Mouse (Mus musculus) forebrain, embryonic 15.5 days (tissue): ENCODE measurements at regions not wholly inside any gene's neighbourhood (a gene's known extent, or its start where the extent isn't known, plus 50 kb on each side); places are given as distances from the start of the nearest gene placed in this dataset.

Experiments
- ATAC-seq: fragments of 200-750 bp; cut with Nextera tagmentation; replicated peaks from 2 replicates; pipeline ENCODE4 v1.8.0; 2017; ENCODE audit warnings: mild to moderate bottlenecking, moderate TSS enrichment, moderate library complexity
- H3K27ac ChIP-seq: fragments of 300-500 bp; sonication (generic); replicated peaks from 2 replicates; pipeline ENCODE4 v1.5.1; 2015; ENCODE audit warnings: mild to moderate bottlenecking, inconsistent platforms
- H3K27me3 ChIP-seq: fragments of 300-500 bp; sonication (generic); 2 replicates; pipeline ENCODE4 v1.6.1; 2015; ENCODE audit warnings: inconsistent platforms
- H3K36me3 ChIP-seq: fragments of 300-500 bp; sonication (generic); 2 replicates; pipeline ENCODE4 v1.6.1; 2015; ENCODE audit warnings: mild to moderate bottlenecking, inconsistent platforms
- H3K4me1 ChIP-seq: fragments of 300-500 bp; sonication (generic); 2 replicates; pipeline ENCODE4 v1.6.1; 2015; ENCODE audit warnings: inconsistent platforms
- H3K4me2 ChIP-seq: fragments of 300-500 bp; sonication (generic); replicated peaks from 2 replicates; pipeline ENCODE4 v1.6.1; 2015; ENCODE audit warnings: mild to moderate bottlenecking, inconsistent platforms
- H3K4me3 ChIP-seq: fragments of 300-500 bp; sonication (generic); 2 replicates; pipeline ENCODE4 v1.5.1; 2015; ENCODE audit warnings: mild to moderate bottlenecking, inconsistent platforms
- H3K9ac ChIP-seq: fragments of 300-500 bp; sonication (generic); replicated peaks from 2 replicates; pipeline ENCODE4 v1.6.1; 2015; ENCODE audit warnings: mild to moderate bottlenecking, inconsistent platforms
- H3K9me3 ChIP-seq: fragments of 300-500 bp; sonication (generic); 2 replicates; pipeline ENCODE4 v1.6.1; 2016; ENCODE audit warnings: inconsistent platforms
- WGBS: fragments of 180-500 bp; shearing (Covaris S2); methylation state at CpG from one replicate; pipeline ENCODE4 v1.1.7; 2015; ENCODE audit warnings: mixed read lengths; 5-methylcytosine and 5-hydroxymethylcytosine counted together

- Histone ChIP-seq H3K36me3 (no peaks in the 10 kb centered on the region), H3K27me3 (no peaks in the 10 kb centered on the region), H3K9ac (no peak overlapping the region), H3K4me1 (no peaks in the 10 kb centered on the region), H3K9me3 (no peaks in the 10 kb centered on the region), H3K4me3 (no peak overlapping the region), H3K27ac (no peak overlapping the region), H3K4me2 (no peak overlapping the region)
- WGBS, result 49% methylated on average over 3 of the region's 3 CpGs
- no peak for ATAC-seq
These were observed 322.6 kb upstream of the Meis1 start for GRCm38 (mm10) chr11:19341379-19341778.

GRCm38 (mm10) chr11:19342803-19343202 lies 324.0 kb upstream of the Meis1 start:
- no peak for ATAC-seq
- no peak overlapping the region for H3K4me2 ChIP-seq
- no peaks in the 10 kb centered on the region for H3K9me3 ChIP-seq
- no peak overlapping the region for H3K9ac ChIP-seq
- H3K36me3 ChIP-seq, result no peaks in the 10 kb centered on the region
- H3K27me3 ChIP-seq, result 0 out of 2 replicates have a peak, but pooled peaks cover under 1% of the 10 kb centered on the region
- no peak overlapping the region for H3K4me3 ChIP-seq
- WGBS, result 83% methylated on average over 4 of the region's 4 CpGs
- H3K4me1 ChIP-seq, result no peaks in the 10 kb centered on the region
- no peak overlapping the region for H3K27ac ChIP-seq

DNA sequence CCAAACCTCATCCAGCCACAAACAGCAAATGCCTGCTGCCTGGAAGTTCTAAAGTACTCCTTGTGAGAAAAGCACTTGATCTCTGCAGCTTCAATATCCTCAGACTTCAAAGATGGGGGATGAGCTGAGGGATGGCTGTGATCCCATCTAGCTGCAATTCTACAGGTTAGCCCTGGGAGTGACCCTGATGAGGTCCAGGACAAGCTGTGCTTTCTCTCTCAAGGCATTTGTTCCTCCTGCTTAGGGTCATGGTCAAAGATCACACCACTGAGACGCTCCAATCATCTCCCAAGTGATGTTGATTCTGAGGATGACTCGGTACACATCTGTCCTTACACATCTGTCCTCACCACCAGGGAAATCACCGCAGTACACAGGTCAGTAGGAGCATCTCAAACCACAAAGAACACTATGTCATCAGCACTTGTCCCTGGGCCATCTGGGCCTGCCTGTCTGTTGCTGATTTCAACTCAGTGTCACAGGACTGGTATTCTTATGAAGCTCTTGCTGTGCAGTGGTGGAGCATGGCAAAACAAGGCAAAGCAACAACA lies 327.6 kb upstream of the Meis1 start:
- no peak for ATAC-seq
- Histone ChIP-seq H3K27ac (no peak overlapping the region), H3K9me3 (no peaks in the 10 kb centered on the region)

DNA sequence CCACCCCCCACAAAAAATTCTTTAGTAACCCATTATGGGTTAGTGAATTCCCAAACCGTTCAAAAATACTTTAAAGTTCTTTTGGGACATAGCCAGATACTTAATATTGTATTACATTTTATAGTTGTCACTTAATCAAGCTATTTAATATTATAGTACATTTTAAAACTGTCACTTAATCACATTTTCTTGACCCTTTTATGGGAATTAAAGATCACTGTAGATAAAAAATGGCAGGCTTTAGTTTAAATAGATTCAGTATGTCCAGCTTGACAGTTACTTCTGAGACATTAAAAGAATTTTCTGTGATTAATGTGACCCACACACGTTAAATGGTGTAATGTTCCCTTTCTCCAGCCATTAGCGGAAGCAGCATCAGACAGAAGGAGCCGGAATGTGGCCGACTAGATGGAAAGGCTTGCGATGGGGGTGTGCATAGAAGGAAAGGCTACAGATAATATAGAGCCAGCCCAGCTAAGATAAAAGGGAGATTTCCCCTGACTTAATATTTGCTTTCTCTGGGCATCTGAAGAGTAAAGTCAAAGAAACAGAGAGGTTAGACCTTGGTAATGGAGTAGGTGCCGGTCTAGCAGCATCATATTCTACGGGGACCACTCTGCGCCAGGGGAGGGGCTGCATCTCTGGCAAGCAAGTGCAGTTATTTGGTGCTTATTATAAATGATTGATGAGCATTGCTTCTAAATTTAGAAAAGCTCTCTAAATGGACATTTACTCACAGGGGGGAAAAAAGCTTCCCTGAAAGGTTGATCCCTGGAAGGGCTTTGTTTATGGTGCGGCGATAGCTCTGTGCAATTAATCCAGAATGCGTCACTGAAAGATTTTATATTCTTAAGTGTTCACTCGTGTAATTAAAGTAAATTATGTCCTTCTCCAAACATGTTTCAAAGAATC lies 331.8 kb upstream of the Meis1 start:
- peak; percentile 66 for ATAC-seq
- Histone ChIP-seq H3K27ac (no peak overlapping the region; the same call in 1 of the 2 replicates), H3K4me1 (peaks cover 13% of the 10 kb centered on the region), H3K36me3 (no peaks in the 10 kb centered on the region), H3K4me3 (peak overlapping the region; percentile 33), H3K4me2 (peak overlapping the region; percentile 47), H3K9me3 (no peaks in the 10 kb centered on the region), H3K9ac (peak overlapping the region; percentile 41), H3K27me3 (peaks cover 28% of the 10 kb centered on the region; the same call in 1 of the 2 replicates)
- WGBS, result 20% methylated on average over 13 of the region's 13 CpGs

More for the DNA sequence above, 327.6 kb upstream of the Meis1 start:
- Histone ChIP-seq H3K4me2 (no peak overlapping the region), H3K36me3 (no peaks in the 10 kb centered on the region), H3K4me3 (no peak overlapping the region), H3K9ac (no peak overlapping the region), H3K27me3 (peaks cover 17% of the 10 kb centered on the region; the same call in 1 of the 2 replicates), H3K4me1 (peaks cover 9% of the 10 kb centered on the region)
- WGBS, result 93% methylated on average over 3 of the region's 3 CpGs

DNA sequence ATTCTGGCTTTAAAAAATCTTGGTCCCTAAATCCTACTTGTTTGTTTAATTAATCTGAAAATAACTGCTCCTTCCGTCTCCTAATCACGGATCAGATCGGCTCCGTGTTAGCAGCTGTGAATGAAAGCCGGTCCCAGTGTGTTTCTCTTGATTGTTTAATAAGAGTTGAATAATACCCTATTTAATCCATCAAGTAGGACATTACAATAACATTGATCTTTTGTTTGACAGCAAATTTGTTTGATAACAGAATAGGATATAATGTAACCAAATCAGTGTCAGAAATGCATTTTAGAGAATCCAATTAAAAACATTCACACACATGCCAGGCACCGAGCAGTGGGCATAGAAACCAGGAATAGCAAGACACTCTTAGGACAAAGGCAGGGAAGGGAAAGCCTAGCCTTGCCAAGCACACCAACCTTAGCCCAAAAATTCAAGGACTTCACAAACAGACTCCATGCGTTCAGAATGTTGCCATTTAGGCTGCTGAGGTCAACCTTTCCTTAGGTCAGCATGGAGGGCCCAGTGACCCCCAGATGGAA lies 332.5 kb upstream of the Meis1 start:
- 4% methylated on average over 7 of the region's 7 CpGs for WGBS
- H3K4me1 ChIP-seq, result peaks cover 13% of the 10 kb centered on the region
- ATAC-seq, result peak; percentile 75
- H3K9me3 ChIP-seq, result no peaks in the 10 kb centered on the region
- H3K27ac ChIP-seq, result no peak overlapping the region
- H3K9ac ChIP-seq, result no peak overlapping the region; the same call in 1 of the 2 replicates
- H3K27me3 ChIP-seq, result peaks cover 33% of the 10 kb centered on the region; the same call in 1 of the 2 replicates
- no peaks in the 10 kb centered on the region for H3K36me3 ChIP-seq
- peak overlapping the region; percentile 47 for H3K4me2 ChIP-seq
- peak overlapping the region; percentile 33 for H3K4me3 ChIP-seq

GRCm38 (mm10) chr11:19353706-19354105 lies 334.9 kb upstream of the Meis1 start:
- peaks cover 24% of the 10 kb centered on the region; the same call in 1 of the 2 replicates for H3K27me3 ChIP-seq
- no peak for ATAC-seq
- H3K4me3 ChIP-seq, result no peak overlapping the region
- H3K4me2 ChIP-seq, result no peak overlapping the region
- no peak overlapping the region for H3K27ac ChIP-seq
- WGBS, result 41% methylated on average over 3 of the region's 3 CpGs
- peaks cover 13% of the 10 kb centered on the region for H3K4me1 ChIP-seq
- H3K36me3 ChIP-seq, result no peaks in the 10 kb centered on the region
- H3K9ac ChIP-seq, result no peak overlapping the region
- H3K9me3 ChIP-seq, result no peaks in the 10 kb centered on the region

DNA sequence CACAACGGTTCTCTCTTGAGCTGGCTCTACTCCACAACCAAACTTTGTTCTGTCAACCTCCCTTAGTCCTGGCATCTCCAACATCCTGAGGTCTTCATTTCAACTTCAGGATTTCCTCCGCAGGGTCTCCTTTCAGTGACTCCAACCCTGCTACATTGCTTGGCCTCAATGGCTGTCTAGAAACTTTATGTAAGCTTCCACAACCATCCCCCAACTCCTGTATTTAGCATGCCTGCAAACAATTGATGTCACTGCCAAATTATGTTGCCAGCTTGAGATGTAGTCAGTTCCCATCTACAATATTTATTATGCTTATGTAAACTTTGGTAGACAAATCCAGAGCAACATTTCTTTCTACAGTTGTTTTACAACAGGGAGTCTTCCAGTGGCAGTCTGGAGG lies 336.4 kb upstream of the Meis1 start:
- no peak for ATAC-seq
- peaks cover 16% of the 10 kb centered on the region; the same call in 1 of the 2 replicates for H3K27me3 ChIP-seq
- no peaks in the 10 kb centered on the region for H3K9me3 ChIP-seq
- H3K4me2 ChIP-seq, result no peak overlapping the region
- 77% methylated on average over 2 of the region's 2 CpGs for WGBS
- no peak overlapping the region for H3K27ac ChIP-seq
- peaks cover 13% of the 10 kb centered on the region for H3K4me1 ChIP-seq
- H3K36me3 ChIP-seq, result no peaks in the 10 kb centered on the region
- no peak overlapping the region for H3K4me3 ChIP-seq
- no peak overlapping the region for H3K9ac ChIP-seq

- 82% methylated on average over 2 of the region's 2 CpGs for WGBS
- Histone ChIP-seq H3K36me3 (no peaks in the 10 kb centered on the region), H3K4me2 (no peak overlapping the region), H3K9me3 (no peaks in the 10 kb centered on the region), H3K27me3 (peaks cover 16% of the 10 kb centered on the region; the same call in 1 of the 2 replicates), H3K4me3 (no peak overlapping the region), H3K4me1 (peaks cover 6% of the 10 kb centered on the region; the same call in 1 of the 2 replicates), H3K9ac (no peak overlapping the region), H3K27ac (no peak overlapping the region)
- no peak for ATAC-seq
These were observed 337.4 kb upstream of the Meis1 start for GRCm38 (mm10) chr11:19356151-19356550.

DNA sequence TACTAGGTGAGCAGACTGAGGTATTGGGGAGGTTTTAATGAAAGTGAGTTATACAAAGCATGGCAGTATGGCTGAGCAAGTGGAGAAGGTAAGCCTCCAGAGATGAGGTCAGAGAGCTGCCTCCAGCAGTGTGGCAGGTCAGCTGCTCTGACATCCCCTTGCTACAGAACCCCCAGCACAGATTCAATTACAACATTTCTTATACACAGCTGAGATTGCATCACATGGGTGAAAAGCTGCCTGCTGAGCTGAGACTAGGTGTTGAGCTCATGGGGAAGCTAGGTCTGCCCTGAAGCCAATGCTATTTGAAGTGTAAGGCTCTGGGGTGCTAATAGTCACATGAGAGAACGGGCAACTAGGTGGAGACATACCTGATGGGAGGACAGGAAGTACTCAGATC lies 350.4 kb upstream of the Meis1 start:
- H3K9ac ChIP-seq, result no peak overlapping the region
- no peaks in the 10 kb centered on the region for H3K36me3 ChIP-seq
- WGBS, result 73% methylated on average over 1 of the region's 1 CpGs
- H3K27ac ChIP-seq, result no peak overlapping the region
- H3K27me3 ChIP-seq, result no peaks in the 10 kb centered on the region
- H3K4me3 ChIP-seq, result no peak overlapping the region
- no peak overlapping the region for H3K4me2 ChIP-seq
- no peaks in the 10 kb centered on the region for H3K4me1 ChIP-seq
- ATAC-seq, result no peak
- H3K9me3 ChIP-seq, result no peaks in the 10 kb centered on the region

- 65% methylated on average over 5 of the region's 5 CpGs for WGBS
- Histone ChIP-seq H3K9me3 (no peaks in the 10 kb centered on the region), H3K4me1 (no peaks in the 10 kb centered on the region), H3K27ac (no peak overlapping the region), H3K4me3 (no peak overlapping the region), H3K36me3 (no peaks in the 10 kb centered on the region), H3K9ac (no peak overlapping the region; the same call in 1 of the 2 replicates), H3K27me3 (no peaks in the 10 kb centered on the region), H3K4me2 (no peak overlapping the region)
- no peak for ATAC-seq
These were observed 354.7 kb upstream of the Meis1 start for GRCm38 (mm10) chr11:19373476-19373875.

DNA sequence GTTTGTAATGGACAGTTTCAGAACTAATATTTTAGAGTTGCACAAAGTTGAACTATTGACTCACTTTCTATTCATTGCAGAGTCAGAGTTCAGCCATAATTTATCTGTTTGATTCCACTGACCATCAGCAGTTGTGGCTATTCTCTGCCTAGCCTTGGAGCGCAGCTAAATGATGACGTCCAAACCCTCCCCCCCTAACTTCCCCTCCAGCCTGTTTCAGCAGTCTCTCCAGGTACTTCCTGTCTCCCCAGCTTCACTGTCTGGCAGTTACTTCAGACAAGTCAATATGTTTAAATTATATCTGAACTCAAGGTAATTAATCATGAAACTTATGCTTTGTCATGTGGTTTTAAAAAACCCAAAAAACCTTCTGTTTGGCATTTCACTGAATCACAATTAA lies 362.1 kb upstream of the Meis1 start:
- 74% methylated on average over 2 of the region's 2 CpGs for WGBS

GRCm38 (mm10) chr11:19389136-19389535 lies 370.4 kb upstream of the Meis1 start:
- Histone ChIP-seq H3K9ac (no peak overlapping the region), H3K27ac (no peak overlapping the region), H3K4me1 (no peaks in the 10 kb centered on the region), H3K9me3 (no peaks in the 10 kb centered on the region), H3K27me3 (no peaks in the 10 kb centered on the region), H3K4me2 (no peak overlapping the region), H3K4me3 (no peak overlapping the region), H3K36me3 (no peaks in the 10 kb centered on the region)
- WGBS, result 90% methylated on average over 6 of the region's 6 CpGs
- ATAC-seq, result no peak

More for the DNA sequence above, 362.1 kb upstream of the Meis1 start:
- ATAC-seq, result no peak
- no peak overlapping the region for H3K9ac ChIP-seq
- H3K27ac ChIP-seq, result no peak overlapping the region
- H3K36me3 ChIP-seq, result no peaks in the 10 kb centered on the region
- H3K4me3 ChIP-seq, result no peak overlapping the region
- H3K4me2 ChIP-seq, result no peak overlapping the region
- H3K9me3 ChIP-seq, result no peaks in the 10 kb centered on the region
- no peaks in the 10 kb centered on the region for H3K27me3 ChIP-seq
- H3K4me1 ChIP-seq, result no peaks in the 10 kb centered on the region
